Mouse (Mus musculus) adrenal gland, adult 18-20 months (tissue): ENCODE data around the gene Atp1a4. TPM values are rescaled to one million over a fixed set of nuclear protein-coding genes. Genes with fewer than 3 reads are reported as not detected.

Source experiments
- DNase-seq, 2 experiments: peaks; one replicate each; pipeline ENCODE4 v3.0.0; 2021 to 2022; ENCODE audit warnings: low spot score in 2 of 2
- total RNA-seq, 2 experiments: library from RNA; stranded (reverse); gene quantifications; 1 replicate in 1 of 2; 2 replicates in 1 of 2; pipeline ENCODE4 v1.2.3; 2021

The Atp1a4 gene
- total RNA-seq, 2 experiments from 2014 or later, result 0.42 to 3.7 TPM

- DNase-seq, result no peak
Observed at GRCm38 (mm10) chr1:172198996-172199395, 59.2 kb downstream of the Atp1a4 start.

GRCm38 (mm10) chr1:172198316-172198715 lies 59.9 kb downstream of the Atp1a4 start:
- no peak for DNase-seq

- DNase-seq, result no peak
Observed at GRCm38 (mm10) chr1:172197851-172198250, 60.4 kb downstream of the Atp1a4 start.

DNA sequence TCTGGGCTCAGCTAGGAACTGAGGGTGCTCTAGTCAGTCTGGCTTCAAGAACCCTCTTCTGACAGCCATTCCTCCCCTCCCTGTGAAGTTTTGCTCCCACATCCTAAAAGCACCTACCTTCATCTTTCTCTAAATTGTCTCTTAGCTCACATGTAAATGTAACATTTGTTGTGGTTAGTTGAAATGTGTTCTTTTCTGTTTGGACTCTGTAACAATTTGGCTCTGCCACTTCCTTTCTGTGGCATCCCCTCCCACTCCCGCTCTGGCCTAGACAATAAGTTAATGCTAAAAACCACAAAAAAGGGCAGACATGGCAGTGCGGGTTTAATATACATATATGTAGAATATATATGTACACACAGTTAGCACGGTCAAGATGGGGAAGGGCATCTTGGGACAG lies 61.1 kb downstream of the Atp1a4 start:
- no peak for DNase-seq

DNA sequence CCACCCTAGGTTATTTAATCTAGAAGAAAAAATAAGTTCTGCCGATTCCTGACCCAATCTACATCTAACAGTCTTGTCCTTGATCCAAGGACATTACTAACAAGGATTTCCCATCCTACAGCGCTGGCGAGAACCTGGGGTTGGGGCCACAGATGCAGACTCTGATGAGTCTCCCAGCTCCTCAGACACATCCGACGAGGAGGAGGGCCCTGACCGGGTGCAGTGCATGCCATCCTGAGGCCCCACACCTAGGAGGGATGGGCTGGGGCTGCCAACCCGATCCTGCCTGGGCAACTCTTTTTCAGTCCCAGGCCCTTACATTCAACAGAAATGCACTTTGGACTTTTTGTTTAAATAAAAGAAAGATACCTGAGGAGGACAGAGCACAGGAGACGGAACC lies 63.8 kb downstream of the Atp1a4 start:
- no peak for DNase-seq

GRCm38 (mm10) chr1:172192217-172192616 lies 66.0 kb downstream of the Atp1a4 start:
- no peak for DNase-seq

GRCm38 (mm10) chr1:172191578-172191977 lies 66.6 kb downstream of the Atp1a4 start:
- DNase-seq, result no peak

- DNase-seq, result no peak
Observed at GRCm38 (mm10) chr1:172188891-172189290, 69.3 kb downstream of the Atp1a4 start.

- DNase-seq, result no peak
Observed at GRCm38 (mm10) chr1:172186401-172187289, 71.6 kb downstream of the Atp1a4 start.

- no peak for DNase-seq
Observed at GRCm38 (mm10) chr1:172183915-172184314, 74.3 kb downstream of the Atp1a4 start.

DNA sequence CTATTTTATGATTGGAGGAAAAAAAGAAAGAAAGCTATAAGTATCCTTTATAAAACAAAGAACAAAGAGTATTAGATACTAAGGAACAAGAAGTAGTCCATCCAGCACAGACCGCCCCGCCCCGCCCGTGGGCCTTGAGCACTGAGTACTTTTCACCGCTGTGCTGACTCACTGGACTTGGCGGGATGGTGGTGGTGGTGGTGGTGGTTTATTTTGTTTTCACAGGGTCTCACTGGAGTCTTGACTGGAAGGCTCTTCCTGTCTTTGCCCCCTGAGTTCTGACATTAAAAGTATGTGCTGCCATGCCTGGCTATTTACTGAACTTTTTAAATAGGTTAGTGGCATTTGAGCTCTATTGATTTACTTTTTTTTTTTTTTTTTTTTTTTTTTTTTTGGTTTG lies 75.2 kb downstream of the Atp1a4 start:
- no peak for DNase-seq

DNA sequence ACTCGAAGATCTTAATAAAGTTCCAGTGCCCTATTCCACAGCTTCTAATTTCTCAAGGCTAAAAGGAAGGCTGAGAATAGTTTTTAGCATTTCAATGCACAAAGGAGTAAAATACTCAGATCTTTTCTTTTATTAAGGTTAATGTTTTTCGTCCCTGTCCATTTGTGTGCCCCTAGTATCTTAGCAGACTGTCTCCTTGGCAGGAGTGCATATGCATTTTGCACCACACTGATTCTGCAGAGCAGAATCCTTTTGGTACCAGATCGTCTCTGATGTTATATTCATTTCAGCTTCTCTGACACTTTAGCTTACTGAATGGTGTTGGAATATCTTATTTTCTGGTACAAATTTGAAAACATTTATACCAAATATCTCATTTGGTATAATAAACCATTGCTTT lies 76.4 kb downstream of the Atp1a4 start:
- DNase-seq, result no peak

DNA sequence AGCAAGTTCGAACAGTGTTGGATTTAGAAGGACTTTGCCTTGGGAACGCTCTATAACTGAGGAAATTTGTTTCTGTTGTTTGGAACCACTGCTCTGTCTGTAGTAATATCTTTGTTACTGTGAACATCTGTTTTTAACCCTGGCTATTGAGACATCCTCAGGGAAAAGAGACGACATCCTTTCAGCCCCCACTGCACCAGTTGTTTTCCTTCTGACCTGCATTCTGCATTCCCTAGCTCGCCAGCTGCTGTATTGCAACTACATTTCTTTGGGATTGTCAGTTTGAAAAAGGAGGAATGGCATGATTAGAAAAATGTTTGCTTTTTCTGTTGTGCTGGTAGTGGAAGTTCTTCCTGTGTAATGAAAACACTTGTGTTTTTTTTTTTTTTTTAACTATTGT lies 77.3 kb downstream of the Atp1a4 start:
- no peak for DNase-seq

DNA sequence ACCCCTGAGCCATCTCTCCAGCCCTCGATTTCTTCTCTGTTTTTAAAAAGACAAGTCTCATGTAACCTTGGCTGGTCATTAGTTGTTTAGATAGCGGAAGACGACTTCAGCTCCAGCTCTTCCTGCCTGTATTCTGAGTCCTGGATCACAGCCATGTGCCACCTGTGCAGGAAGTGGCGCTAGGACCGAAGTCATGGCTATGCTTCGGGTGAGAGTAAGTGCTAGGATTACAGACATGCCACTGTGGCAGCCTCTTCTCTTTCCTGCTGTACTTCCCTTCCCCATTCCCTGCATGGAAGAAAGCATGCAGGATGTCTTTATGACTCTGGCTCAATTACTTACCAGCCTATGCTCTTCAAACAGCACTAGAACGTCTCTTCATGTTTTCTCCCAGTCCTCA lies 79.1 kb downstream of the Atp1a4 start:
- no peak for DNase-seq

DNA sequence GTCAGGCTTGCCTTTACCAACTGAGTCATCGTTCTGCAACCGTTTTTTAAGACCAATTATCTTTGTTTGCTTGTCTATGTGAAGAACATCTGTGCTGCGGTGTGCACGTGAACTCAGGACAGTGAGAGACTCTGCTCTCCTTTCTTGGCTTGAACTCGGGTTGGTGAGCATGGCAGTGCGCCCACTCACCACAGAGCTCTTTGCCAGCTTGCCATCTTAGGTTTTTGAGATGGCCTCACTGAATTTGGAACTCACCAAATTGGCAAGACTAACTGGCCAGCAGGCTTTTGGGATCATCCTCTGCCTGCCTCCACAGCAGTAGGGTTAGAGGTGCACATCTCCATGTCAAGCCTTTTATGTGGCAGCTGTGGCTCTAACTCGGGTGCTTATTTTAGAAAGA lies 80.4 kb downstream of the Atp1a4 start:
- DNase-seq, result no peak

Other genes with a start within 250 kb of the Atp1a4 start
- 1 to 10 TPM; 1.6 to 1.7 TPM for gene Vangl2, start 230.0 kb downstream of the Atp1a4 start, total RNA-seq
- gene Nhlh1, start 200.8 kb downstream of the Atp1a4 start, total RNA-seq, result not detected
- gene Copa, start 175.9 kb downstream of the Atp1a4 start, total RNA-seq, result 100 to 1,000 TPM; 168 to 183 TPM
- gene Ncstn, start 175.6 kb downstream of the Atp1a4 start, total RNA-seq, result 10 to 100 TPM; 79.5 to 94.9 TPM
- 100 to 1,000 TPM; 121 to 130 TPM for gene Pex19, start 131.7 kb downstream of the Atp1a4 start, total RNA-seq
- 100 to 1,000 TPM in 1 of 2 experiments, 10 to 100 TPM in 1; 98.5 to 125 TPM for gene Dcaf8, start 110.3 kb downstream of the Atp1a4 start, total RNA-seq
- 10 to 100 TPM; 55.2 to 72.6 TPM for gene Pea15a, start 51.6 kb downstream of the Atp1a4 start, total RNA-seq
- 1 to 10 TPM in 1 of 2 experiments, under 1 TPM in 1; 0.66 to 1.9 TPM for gene Casq1, start 38.5 kb downstream of the Atp1a4 start, total RNA-seq
- 10 to 100 TPM; 20.8 to 27.8 TPM for gene Igsf8, start 3.2 kb upstream of the Atp1a4 start, total RNA-seq
- 100 to 1,000 TPM; 128 to 221 TPM for gene Atp1a2, start 39.6 kb upstream of the Atp1a4 start, total RNA-seq
- gene Kcnj9, start 70.9 kb upstream of the Atp1a4 start, total RNA-seq, result under 1 TPM in 1 of 2 experiments, not detected in 1; 0.22 TPM
- 1 to 10 TPM; 1.3 to 1.5 TPM for gene Kcnj10, start 82.8 kb upstream of the Atp1a4 start, total RNA-seq
- 10 to 100 TPM in 1 of 2 experiments, 1 to 10 TPM in 1; 9.3 to 11.5 TPM for gene Pigm, start 118.1 kb upstream of the Atp1a4 start, total RNA-seq
- gene Slamf9, start 216.9 kb upstream of the Atp1a4 start, total RNA-seq, result 1 to 10 TPM; 3.4 to 5.0 TPM
- gene Igsf9, start 223.4 kb upstream of the Atp1a4 start, total RNA-seq, result 1 to 10 TPM; 1.1 to 3.2 TPM
- 10 to 100 TPM; 64.7 to 65.1 TPM for gene Tagln2, start 241.6 kb upstream of the Atp1a4 start, total RNA-seq